Mouse (Mus musculus) liver, postnatal 0 days (tissue): ENCODE measurements at regions not wholly inside any gene's neighbourhood (a gene's known extent, or its start where the extent isn't known, plus 50 kb on each side); places are given as distances from the start of the nearest gene placed in this dataset.

Experiments
- ATAC-seq: fragments of 200-750 bp; cut with Nextera tagmentation; 2 replicates; pipeline ENCODE4 v1.8.0; 2017; ENCODE audit warnings: mild to moderate bottlenecking, moderate library complexity
- DNase-seq: peaks from one replicate; pipeline ENCODE4 v3.0.0-alpha.2; 2016
- H3K27ac ChIP-seq: fragments of 300-500 bp; sonication (generic); 2 replicates; pipeline ENCODE4 v1.5.1; 2014; ENCODE audit warnings: antibody characterized with exemption, moderate library complexity, mild to moderate bottlenecking, low read depth
- H3K27me3 ChIP-seq: fragments of 300-500 bp; sonication (generic); 2 replicates; pipeline ENCODE4 v1.6.1; 2014; ENCODE audit warnings: low read length, control low read depth, mixed read lengths; ENCODE audit not compliant: insufficient read depth
- H3K36me3 ChIP-seq: fragments of 300-500 bp; sonication (generic); replicated peaks from 2 replicates; pipeline ENCODE4 v1.6.1; 2014; ENCODE audit warnings: mild to moderate bottlenecking, control low read depth, low read length, moderate library complexity, mixed read lengths; ENCODE audit not compliant: insufficient read depth
- H3K4me1 ChIP-seq: fragments of 300-500 bp; sonication (generic); 2 replicates; pipeline ENCODE4 v1.6.1; 2014; ENCODE audit warnings: antibody characterized with exemption, mild to moderate bottlenecking, control low read depth; ENCODE audit not compliant: insufficient read depth
- H3K4me2 ChIP-seq: fragments of 300-500 bp; sonication (generic); 2 replicates; pipeline ENCODE4 v1.6.1; 2014; ENCODE audit warnings: low read depth, mild to moderate bottlenecking, low read length, moderate library complexity, mixed read lengths
- H3K4me3 ChIP-seq: fragments of 300-500 bp; sonication (generic); 2 replicates; pipeline ENCODE4 v1.5.1; 2014; ENCODE audit warnings: low read depth, low read length
- H3K9ac ChIP-seq: fragments of 300-500 bp; sonication (generic); replicated peaks from 2 replicates; pipeline ENCODE4 v1.6.1; 2014; ENCODE audit warnings: mild to moderate bottlenecking, moderate library complexity
- H3K9me3 ChIP-seq: fragments of 300-500 bp; sonication (generic); 2 replicates; pipeline ENCODE4 v1.6.1; 2016; ENCODE audit warnings: mild to moderate bottlenecking, control low read depth, low read length, mixed read lengths
- CTCF ChIP-seq: sonication (generic); IDR thresholded peaks from 2 replicates; pipeline ENCODE4 v1.5.1; 2016; ENCODE audit warnings: antibody characterized with exemption, low read depth
- EP300 ChIP-seq: IDR thresholded peaks from 2 replicates; pipeline ENCODE4 v1.6.1; 2016; ENCODE audit warnings: antibody characterized with exemption, low read depth, mild to moderate bottlenecking
- WGBS: fragments of 180-500 bp; shearing (Covaris S2); extraction: QIAGEN DNeasy Blood & Tissue Kit; methylation state at CpG from one replicate; pipeline ENCODE4 v1.1.7; 2014; ENCODE audit not compliant: insufficient replicate concordance; 5-methylcytosine and 5-hydroxymethylcytosine counted together

GRCm38 (mm10) chr8:6139171-6139570, 1034.0 kb upstream of the Slc10a2 start:
- no peaks in the 10 kb centered on the region for H3K27me3 ChIP-seq
- no peak overlapping the region for H3K27ac ChIP-seq
- H3K4me3 ChIP-seq = no peak overlapping the region
- H3K4me1 ChIP-seq = no peaks in the 10 kb centered on the region
- WGBS = 49% methylated on average over 4 of the region's 4 CpGs
- TF ChIP-seq EP300 (no peak), CTCF (no peak)
- ATAC-seq = no peak
- H3K9me3 ChIP-seq = no peaks in the 10 kb centered on the region
- H3K4me2 ChIP-seq = no peak overlapping the region
- H3K9ac ChIP-seq = no peak overlapping the region
- DNase-seq = no peak
- H3K36me3 ChIP-seq = no peaks in the 10 kb centered on the region

GRCm38 (mm10) chr8:6132243-6132751, 1027.1 kb upstream of the Slc10a2 start:
- ATAC-seq = no peak
- 75% methylated on average over 3 of the region's 3 CpGs for WGBS
- no peak for DNase-seq
- H3K4me3 ChIP-seq = no peak overlapping the region
- H3K9ac ChIP-seq = no peak overlapping the region
- H3K36me3 ChIP-seq = no peaks in the 10 kb centered on the region
- H3K4me1 ChIP-seq = no peaks in the 10 kb centered on the region
- no peak overlapping the region for H3K27ac ChIP-seq
- no peaks in the 10 kb centered on the region for H3K27me3 ChIP-seq
- H3K4me2 ChIP-seq = no peak overlapping the region
- TF ChIP-seq EP300 (no peak), CTCF (no peak)
- H3K9me3 ChIP-seq = no peaks in the 10 kb centered on the region

- no peak for DNase-seq
- no peak overlapping the region for H3K4me2 ChIP-seq
- no peak for ATAC-seq
- no peak overlapping the region for H3K9ac ChIP-seq
- H3K4me1 ChIP-seq = no peaks in the 10 kb centered on the region
- H3K9me3 ChIP-seq = no peaks in the 10 kb centered on the region
- no peaks in the 10 kb centered on the region for H3K27me3 ChIP-seq
- H3K27ac ChIP-seq = no peak overlapping the region
- no peak for TF ChIP-seq EP300
- TF ChIP-seq CTCF = no peak
- H3K4me3 ChIP-seq = no peak overlapping the region
- no peaks in the 10 kb centered on the region for H3K36me3 ChIP-seq
Observed at GRCm38 (mm10) chr8:6125265-6125664, 1020.1 kb upstream of the Slc10a2 start.

- no peaks in the 10 kb centered on the region for H3K4me1 ChIP-seq
- no peak for ATAC-seq
- H3K9ac ChIP-seq = no peak overlapping the region
- H3K27ac ChIP-seq = no peak overlapping the region
- TF ChIP-seq CTCF (no peak), EP300 (no peak)
- no peak overlapping the region for H3K4me2 ChIP-seq
- H3K27me3 ChIP-seq = no peaks in the 10 kb centered on the region
- no peaks in the 10 kb centered on the region for H3K9me3 ChIP-seq
- no peaks in the 10 kb centered on the region for H3K36me3 ChIP-seq
- DNase-seq = no peak
- H3K4me3 ChIP-seq = no peak overlapping the region
Observed at GRCm38 (mm10) chr8:6119506-6119905, 1014.4 kb upstream of the Slc10a2 start.

- TF ChIP-seq CTCF (no peak), EP300 (no peak)
- H3K4me2 ChIP-seq = no peak overlapping the region
- no peaks in the 10 kb centered on the region for H3K27me3 ChIP-seq
- WGBS = 65% methylated on average over 2 of the region's 2 CpGs
- ATAC-seq = no peak
- H3K9me3 ChIP-seq = no peaks in the 10 kb centered on the region
- no peaks in the 10 kb centered on the region for H3K36me3 ChIP-seq
- H3K4me1 ChIP-seq = no peaks in the 10 kb centered on the region
- no peak overlapping the region for H3K9ac ChIP-seq
- no peak overlapping the region for H3K27ac ChIP-seq
- no peak for DNase-seq
- no peak overlapping the region for H3K4me3 ChIP-seq
Observed at GRCm38 (mm10) chr8:6111351-6111750, 1006.2 kb upstream of the Slc10a2 start.

- Histone ChIP-seq H3K4me1 (no peaks in the 10 kb centered on the region), H3K4me2 (no peak overlapping the region), H3K9me3 (no peaks in the 10 kb centered on the region), H3K27me3 (no peaks in the 10 kb centered on the region), H3K27ac (no peak overlapping the region), H3K36me3 (no peaks in the 10 kb centered on the region), H3K4me3 (no peak overlapping the region), H3K9ac (no peak overlapping the region)
- TF ChIP-seq EP300 (no peak), CTCF (no peak)
- WGBS = 84% methylated on average over 4 of the region's 4 CpGs
- no peak for DNase-seq
- no peak for ATAC-seq
Observed at GRCm38 (mm10) chr8:6090028-6090427, 984.9 kb upstream of the Slc10a2 start.

- no peak overlapping the region for H3K27ac ChIP-seq
- ATAC-seq (no peak), DNase-seq (no peak)
- 45% methylated on average over 5 of the region's 5 CpGs for WGBS
- TF ChIP-seq EP300 (no peak), CTCF (peak; percentile 22; the same call in 1 of the 2 replicates)
- no peak overlapping the region for H3K4me3 ChIP-seq
- no peaks in the 10 kb centered on the region for H3K27me3 ChIP-seq
- H3K4me2 ChIP-seq = no peak overlapping the region
- H3K9me3 ChIP-seq = no peaks in the 10 kb centered on the region
- H3K4me1 ChIP-seq = no peaks in the 10 kb centered on the region
- H3K36me3 ChIP-seq = no peaks in the 10 kb centered on the region
- H3K9ac ChIP-seq = no peak overlapping the region
Observed at GRCm38 (mm10) chr8:6043939-6044577, 938.9 kb upstream of the Slc10a2 start.
